Mouse (Mus musculus) forebrain, embryonic 15.5 days (tissue): ENCODE data around the gene E130208F15Rik. TPM values are rescaled to one million over a fixed set of nuclear protein-coding genes. Genes with fewer than 3 reads are reported as not detected.

Experiments used
- ATAC-seq: fragments of 200-750 bp; cut with Nextera tagmentation; replicated peaks from 2 replicates; pipeline ENCODE4 v1.8.0; 2017; ENCODE audit warnings: mild to moderate bottlenecking, moderate TSS enrichment, moderate library complexity
- H3K27ac ChIP-seq: fragments of 300-500 bp; sonication (generic); replicated peaks from 2 replicates; pipeline ENCODE4 v1.5.1; 2015; ENCODE audit warnings: mild to moderate bottlenecking, inconsistent platforms
- H3K27me3 ChIP-seq: fragments of 300-500 bp; sonication (generic); 2 replicates; pipeline ENCODE4 v1.6.1; 2015; ENCODE audit warnings: inconsistent platforms
- H3K36me3 ChIP-seq: fragments of 300-500 bp; sonication (generic); 2 replicates; pipeline ENCODE4 v1.6.1; 2015; ENCODE audit warnings: mild to moderate bottlenecking, inconsistent platforms
- H3K4me1 ChIP-seq: fragments of 300-500 bp; sonication (generic); 2 replicates; pipeline ENCODE4 v1.6.1; 2015; ENCODE audit warnings: inconsistent platforms
- H3K4me2 ChIP-seq: fragments of 300-500 bp; sonication (generic); replicated peaks from 2 replicates; pipeline ENCODE4 v1.6.1; 2015; ENCODE audit warnings: mild to moderate bottlenecking, inconsistent platforms
- H3K4me3 ChIP-seq: fragments of 300-500 bp; sonication (generic); 2 replicates; pipeline ENCODE4 v1.5.1; 2015; ENCODE audit warnings: mild to moderate bottlenecking, inconsistent platforms
- H3K9ac ChIP-seq: fragments of 300-500 bp; sonication (generic); replicated peaks from 2 replicates; pipeline ENCODE4 v1.6.1; 2015; ENCODE audit warnings: mild to moderate bottlenecking, inconsistent platforms
- H3K9me3 ChIP-seq: fragments of 300-500 bp; sonication (generic); 2 replicates; pipeline ENCODE4 v1.6.1; 2016; ENCODE audit warnings: inconsistent platforms
- WGBS: fragments of 180-500 bp; shearing (Covaris S2); methylation state at CpG from one replicate; pipeline ENCODE4 v1.1.7; 2015; ENCODE audit warnings: mixed read lengths; 5-methylcytosine and 5-hydroxymethylcytosine counted together
- polyA plus RNA-seq: library from polyadenylated mRNA; unstranded; fragments of >200 nt; fragmentation: Nextera tagmentation; extraction: Ambion mirVana; gene quantifications from 2 replicates; pipeline ENCODE4 v1.2.1, GENCODE M21; 2015

The E130208F15Rik gene
- polyA plus RNA-seq, 1 experiment from 2014 or later, result not detected

DNA sequence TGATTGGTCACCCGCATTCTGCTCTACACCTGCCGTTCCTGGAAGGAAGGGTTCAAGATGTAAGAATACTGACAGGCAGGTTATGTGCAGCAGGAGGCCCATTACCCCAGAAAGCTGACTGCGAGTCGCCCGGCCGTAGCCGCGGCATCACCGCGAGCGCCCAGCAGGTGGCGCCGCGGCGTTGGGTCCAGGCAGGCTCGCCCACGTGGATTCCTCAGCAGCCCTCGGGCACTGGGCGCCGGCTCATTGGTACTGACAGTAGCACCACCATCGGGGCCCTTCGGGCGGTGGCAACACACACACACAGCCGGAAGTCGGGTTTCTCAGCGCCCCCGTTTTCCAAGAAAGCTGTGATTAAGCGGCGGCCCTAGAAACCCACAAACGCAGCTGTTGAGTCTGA is 26.3 kb downstream of the E130208F15Rik start:
- Histone ChIP-seq H3K4me3 (peak overlapping the region; percentile 27), H3K4me1 (peaks cover 6% of the 10 kb centered on the region), H3K4me2 (peak overlapping the region; percentile 45), H3K9me3 (no peaks in the 10 kb centered on the region), H3K27me3 (peaks cover 27% of the 10 kb centered on the region), H3K9ac (no peak overlapping the region; the same call in 1 of the 2 replicates), H3K36me3 (no peaks in the 10 kb centered on the region), H3K27ac (no peak overlapping the region)
- WGBS, result 2% methylated on average over 30 of the region's 30 CpGs
- ATAC-seq, result peak; percentile 72

DNA sequence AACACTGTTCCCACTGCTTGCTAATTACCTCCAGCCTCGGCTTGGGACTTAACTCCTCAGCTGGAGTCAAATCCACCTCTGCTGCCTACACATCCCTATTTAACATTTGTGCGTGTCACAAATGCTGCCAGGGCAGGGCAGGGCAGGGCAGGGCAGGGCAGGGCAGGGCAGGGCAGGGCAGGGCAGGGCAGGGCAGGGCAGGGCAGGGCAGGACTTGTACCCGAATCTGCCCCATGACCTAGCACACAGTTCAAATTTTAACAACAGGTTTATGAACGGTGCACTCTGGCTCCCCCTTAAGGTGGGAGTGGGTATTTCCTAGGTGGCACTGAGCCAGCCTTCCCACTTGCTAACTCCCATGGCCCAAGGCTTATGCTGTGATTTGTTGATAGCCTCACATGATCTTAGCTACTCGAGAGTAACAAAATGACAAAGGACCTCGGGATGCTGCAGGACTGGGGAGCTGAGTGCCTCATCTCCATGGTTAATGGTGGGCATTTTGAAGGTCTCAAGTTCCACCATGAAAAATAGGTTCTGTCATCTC is 31.8 kb downstream of the E130208F15Rik start:
- no peak overlapping the region for H3K4me2 ChIP-seq
- ATAC-seq, result peak; percentile 53; the same call in 1 of the 2 replicates
- no peaks in the 10 kb centered on the region for H3K9me3 ChIP-seq
- no peak overlapping the region for H3K9ac ChIP-seq
- H3K27ac ChIP-seq, result 0 out of 2 replicates have a peak overlapping the region, but pooled peaks have one; percentile 1
- H3K4me3 ChIP-seq, result no peak overlapping the region
- peaks cover 3% of the 10 kb centered on the region; the same call in 1 of the 2 replicates for H3K27me3 ChIP-seq
- peaks cover 17% of the 10 kb centered on the region for H3K4me1 ChIP-seq
- peaks cover 13% of the 10 kb centered on the region for H3K36me3 ChIP-seq
- 15% methylated on average over 6 of the region's 6 CpGs for WGBS

DNA sequence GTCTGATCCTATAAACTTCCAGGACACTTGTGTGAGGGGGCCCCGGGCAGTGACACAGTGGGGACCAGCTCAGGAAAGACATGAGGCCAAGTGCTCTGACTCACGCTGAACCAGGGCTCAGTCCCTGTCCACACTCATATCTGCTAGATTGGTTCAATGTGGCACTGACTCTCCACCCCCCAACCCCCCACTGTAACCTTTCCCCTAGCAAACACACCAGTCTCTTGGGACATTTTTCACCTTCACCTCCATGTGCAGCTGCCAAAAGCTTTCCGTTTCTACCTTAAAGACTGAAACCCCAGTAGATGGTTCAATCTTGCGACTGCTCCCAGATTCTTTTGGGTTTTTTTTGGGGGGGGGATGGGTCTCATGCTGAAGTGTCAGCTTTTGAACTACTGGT is 32.5 kb downstream of the E130208F15Rik start:
- peaks cover 13% of the 10 kb centered on the region for H3K36me3 ChIP-seq
- peaks cover 23% of the 10 kb centered on the region for H3K4me1 ChIP-seq
- no peak overlapping the region for H3K9ac ChIP-seq
- no peaks in the 10 kb centered on the region for H3K27me3 ChIP-seq
- no peak overlapping the region for H3K4me2 ChIP-seq
- no peak overlapping the region for H3K27ac ChIP-seq
- 83% methylated on average over 4 of the region's 4 CpGs for WGBS
- H3K4me3 ChIP-seq, result no peak overlapping the region
- ATAC-seq, result no peak
- H3K9me3 ChIP-seq, result no peaks in the 10 kb centered on the region

DNA sequence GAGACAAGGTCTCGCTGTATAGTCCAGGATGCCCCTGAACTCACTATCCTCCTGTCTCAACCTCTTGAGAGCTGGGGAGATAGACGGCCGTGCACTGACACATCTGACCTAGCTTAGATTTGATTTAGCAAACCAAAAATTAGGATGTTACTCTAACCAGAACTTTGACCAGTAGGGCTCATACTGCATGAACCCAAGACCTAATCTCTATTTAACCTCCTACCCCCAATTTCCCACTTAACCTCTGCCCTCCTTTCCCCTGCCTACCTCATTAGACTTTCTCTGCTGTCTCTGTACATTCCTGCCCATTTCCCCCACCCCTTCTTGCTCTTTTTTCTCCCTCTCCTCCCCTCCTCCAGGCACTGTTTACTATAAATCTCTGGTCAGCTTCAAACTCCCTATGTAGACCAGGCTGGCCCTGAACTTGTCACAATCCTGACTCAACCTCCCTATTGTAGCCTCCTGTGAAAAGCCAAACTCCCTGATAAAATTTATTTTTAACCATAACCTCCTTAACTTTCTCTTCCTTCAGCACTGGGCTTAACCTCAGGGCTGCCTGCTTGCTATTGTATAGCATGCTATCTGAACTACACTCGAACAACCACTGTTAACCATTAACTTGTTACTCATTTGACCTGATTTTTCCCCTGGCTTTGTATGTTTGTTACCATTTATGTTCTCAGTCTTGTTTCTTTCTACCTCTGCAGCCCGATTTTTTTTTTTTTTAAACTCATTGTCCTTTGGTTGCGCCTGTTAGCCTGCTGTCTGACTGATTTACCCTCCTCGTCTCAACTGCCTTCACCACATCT is 37.0 kb downstream of the E130208F15Rik start:
- Histone ChIP-seq H3K4me3 (no peak overlapping the region), H3K27ac (no peak overlapping the region), H3K4me1 (peaks cover 60% of the 10 kb centered on the region), H3K4me2 (no peak overlapping the region), H3K36me3 (peaks cover 23% of the 10 kb centered on the region), H3K9me3 (no peaks in the 10 kb centered on the region), H3K27me3 (no peaks in the 10 kb centered on the region), H3K9ac (no peak overlapping the region; the same call in 1 of the 2 replicates)
- WGBS, result 81% methylated on average over 7 of the region's 7 CpGs
- ATAC-seq, result no peak

DNA sequence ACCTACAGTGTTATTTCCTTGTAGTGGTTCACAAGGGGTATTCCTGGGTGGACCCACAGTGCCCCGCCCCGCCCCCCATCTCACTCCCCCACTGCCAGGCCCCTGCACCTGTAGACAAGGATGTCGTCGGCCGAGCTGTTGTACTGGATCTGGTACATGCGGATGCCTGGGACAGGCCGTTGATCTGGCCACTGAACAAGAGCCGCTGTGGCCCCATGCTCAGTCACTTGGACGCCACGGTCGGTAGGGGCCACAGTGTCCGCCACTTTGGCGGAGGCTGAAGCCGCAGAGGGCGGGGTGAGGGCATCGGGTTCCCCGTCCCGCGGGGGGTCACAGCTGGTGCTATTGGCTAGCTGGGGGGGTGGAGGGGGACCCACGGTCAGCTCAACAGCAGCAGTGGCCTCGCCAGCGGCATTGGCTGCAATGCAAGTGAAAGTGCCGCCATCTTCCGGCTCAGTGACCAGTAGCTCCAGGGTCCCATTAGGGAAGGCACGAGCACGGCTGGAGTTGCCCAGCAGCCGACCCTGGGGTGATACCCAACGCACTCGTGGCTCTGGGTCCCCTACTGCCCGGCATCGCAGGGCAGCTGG is 37.8 kb downstream of the E130208F15Rik start:
- WGBS, result 90% methylated on average over 31 of the region's 31 CpGs
- ATAC-seq, result no peak
- no peaks in the 10 kb centered on the region for H3K9me3 ChIP-seq
- H3K27ac ChIP-seq, result no peak overlapping the region
- H3K36me3 ChIP-seq, result peaks cover 23% of the 10 kb centered on the region
- H3K4me1 ChIP-seq, result peaks cover 60% of the 10 kb centered on the region
- no peak overlapping the region for H3K9ac ChIP-seq
- H3K27me3 ChIP-seq, result no peaks in the 10 kb centered on the region
- H3K4me2 ChIP-seq, result no peak overlapping the region
- no peak overlapping the region for H3K4me3 ChIP-seq

DNA sequence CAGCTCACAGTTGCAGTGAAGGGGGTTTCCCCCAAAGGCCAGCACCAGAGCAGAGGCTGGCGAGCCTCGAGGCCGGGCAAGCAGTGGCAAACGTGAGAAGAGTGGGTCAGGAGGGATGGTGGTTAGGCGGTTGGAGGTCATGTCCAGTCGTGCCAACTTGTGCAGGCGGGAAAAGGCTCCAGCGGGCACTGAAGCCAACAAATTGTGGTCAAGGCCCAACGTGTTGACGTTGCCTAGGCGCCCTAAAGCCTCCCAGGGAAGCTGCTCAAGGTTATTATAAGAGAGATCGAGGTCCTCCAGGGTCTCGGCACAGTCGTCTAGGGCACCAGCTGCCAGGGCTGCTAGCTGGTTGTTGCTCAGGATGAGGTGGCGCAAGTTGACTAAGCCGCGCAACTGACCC is 38.5 kb downstream of the E130208F15Rik start:
- Histone ChIP-seq H3K9ac (no peak overlapping the region), H3K4me2 (no peak overlapping the region; the same call in 1 of the 2 replicates), H3K4me3 (no peak overlapping the region), H3K27ac (no peak overlapping the region), H3K27me3 (0 out of 2 replicates have a peak, but pooled peaks cover 3% of the 10 kb centered on the region), H3K9me3 (no peaks in the 10 kb centered on the region), H3K36me3 (peaks cover 23% of the 10 kb centered on the region), H3K4me1 (peaks cover 60% of the 10 kb centered on the region)
- no peak for ATAC-seq
- 90% methylated on average over 17 of the region's 17 CpGs for WGBS

DNA sequence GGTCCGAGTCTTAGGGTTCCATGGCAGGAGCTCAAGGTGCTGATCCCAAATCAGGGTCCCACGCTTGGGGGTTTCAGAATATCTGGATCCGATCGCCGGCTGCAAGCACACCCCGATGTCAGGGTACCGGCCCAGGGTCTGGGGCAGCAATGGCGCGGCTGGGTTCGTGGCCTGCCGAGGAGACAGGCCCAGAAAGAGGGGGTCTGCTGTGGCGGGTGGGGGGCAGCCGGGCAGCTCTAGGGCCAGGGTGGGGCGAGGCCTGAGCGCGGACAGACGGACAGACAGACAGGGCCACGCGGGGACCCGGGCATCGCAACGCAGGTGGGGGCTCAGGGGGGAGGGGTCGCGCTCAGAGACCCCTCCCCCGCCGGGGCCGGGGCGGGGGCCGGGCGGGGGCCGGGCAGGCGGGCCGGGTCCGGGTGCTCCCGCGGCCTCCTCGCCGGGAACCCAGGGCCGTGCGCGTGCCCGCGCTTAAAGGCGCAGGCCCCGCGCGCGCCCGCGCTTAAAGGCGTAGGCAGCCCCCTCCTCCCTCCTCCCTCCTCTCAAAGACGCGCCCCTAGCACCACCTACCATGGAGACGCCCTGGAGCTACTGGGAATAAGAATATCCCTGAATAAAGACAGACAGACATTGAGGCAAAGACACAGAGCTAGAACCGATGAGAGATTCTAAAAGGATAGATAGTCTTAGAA is 41.3 kb downstream of the E130208F15Rik start, which contains the start of gene Lrfn3:
Gene Lrfn3, minus strand, starts transcription at position 121 of the 692 bp plus-strand sequence.
- peak within 1 kb of the TSS; percentile 79 for H3K9ac ChIP-seq
- H3K36me3 ChIP-seq, result peaks cover 14% of the 10 kb centered on the region
- peak within 1 kb of the TSS; percentile 63 for H3K4me3 ChIP-seq
- H3K4me2 ChIP-seq, result peak within 1 kb of the TSS; percentile 90
- ATAC-seq, result peak; percentile 76
- H3K27ac ChIP-seq, result peak within 1 kb of the TSS; percentile 62
- under 1% methylated on average over 39 of the region's 55 CpGs for WGBS
- H3K4me1 ChIP-seq, result peaks cover 51% of the 10 kb centered on the region
- 0 out of 2 replicates have a peak, but pooled peaks cover 3% of the 10 kb centered on the region for H3K27me3 ChIP-seq
- H3K9me3 ChIP-seq, result no peaks in the 10 kb centered on the region

DNA sequence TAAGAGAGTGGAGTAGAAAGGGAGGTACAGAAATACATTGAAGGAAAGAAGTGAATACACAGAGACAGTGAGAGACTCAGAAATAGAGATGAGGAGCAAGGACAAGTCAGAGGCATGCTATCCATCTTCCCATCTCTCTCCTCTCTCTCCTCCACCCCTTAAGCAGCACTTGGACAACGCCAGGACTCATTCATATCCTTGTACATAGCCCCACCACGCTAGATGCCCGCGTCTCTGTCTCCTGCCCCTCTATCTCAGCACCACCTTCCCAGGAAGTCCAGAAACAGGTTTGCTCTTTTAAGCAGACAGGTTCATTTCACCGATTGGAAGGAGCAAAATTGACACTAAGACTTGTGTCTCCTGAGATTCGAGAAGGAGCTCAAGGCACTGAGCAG is 41.8 kb downstream of the E130208F15Rik start:
- H3K4me1 ChIP-seq, result peaks cover 46% of the 10 kb centered on the region
- peak overlapping the region; percentile 63 for H3K4me3 ChIP-seq
- peak; percentile 46 for ATAC-seq
- H3K9ac ChIP-seq, result peak overlapping the region; percentile 79
- 69% methylated on average over 6 of the region's 6 CpGs for WGBS
- H3K4me2 ChIP-seq, result peak overlapping the region; percentile 90
- 0 out of 2 replicates have a peak, but pooled peaks cover 3% of the 10 kb centered on the region for H3K27me3 ChIP-seq
- no peaks in the 10 kb centered on the region for H3K9me3 ChIP-seq
- peak overlapping the region; percentile 38; the same call in 1 of the 2 replicates for H3K27ac ChIP-seq
- peaks cover 10% of the 10 kb centered on the region for H3K36me3 ChIP-seq

DNA sequence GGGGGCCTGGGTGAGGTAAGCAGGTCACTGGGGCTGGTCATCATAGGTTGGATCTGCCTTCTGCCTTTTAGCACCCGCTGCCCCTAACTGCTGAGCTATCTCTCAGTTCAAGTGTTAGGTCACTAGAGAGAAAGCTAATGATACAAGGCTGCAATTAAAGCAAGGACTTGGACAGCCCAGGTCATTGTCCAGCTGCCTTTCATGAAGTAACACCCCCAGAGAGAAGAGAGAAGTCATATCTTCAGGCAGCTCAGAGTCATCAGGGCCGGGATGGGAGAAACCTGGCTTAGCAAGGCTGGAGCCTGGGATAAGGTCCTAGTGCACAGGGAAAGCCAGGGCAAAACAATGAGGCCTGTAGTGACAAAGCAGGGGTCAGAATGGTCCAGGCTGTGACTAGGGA is 45.9 kb downstream of the E130208F15Rik start:
- Histone ChIP-seq H3K27me3 (0 out of 2 replicates have a peak, but pooled peaks cover 3% of the 10 kb centered on the region), H3K27ac (no peak overlapping the region), H3K36me3 (no peaks in the 10 kb centered on the region), H3K4me1 (peaks cover 9% of the 10 kb centered on the region), H3K4me3 (no peak overlapping the region), H3K9ac (no peak overlapping the region), H3K9me3 (no peaks in the 10 kb centered on the region), H3K4me2 (no peak overlapping the region)
- ATAC-seq, result no peak
- 75% methylated on average over 2 of the region's 2 CpGs for WGBS
